Mouse (Mus musculus): ENCODE data around the gene Dph3. TPM values are rescaled to one million over a fixed set of nuclear protein-coding genes. Genes with fewer than 3 reads are reported as not detected.

The Dph3 gene
- total RNA-seq, 4 experiments from 2014 or later = 41.0 to 45.8 (median 45.1) TPM

GRCm38 (mm10) chr14:32086226-32086625, 697 bp upstream of the Dph3 start:
- no peak for DNase-seq (ENCODE audit: low spot score in 2 of 2)

- no peak for DNase-seq (ENCODE audit: low spot score in 2 of 2)
Observed at GRCm38 (mm10) chr14:32084761-32085485, 606 bp downstream of the Dph3 start, which contains the start of gene Oxnad1. TSS of gene Oxnad1 (plus strand) at chr14:32085374.

GRCm38 (mm10) chr14:32083466-32083865, 2.1 kb downstream of the Dph3 start:
- DNase-seq (ENCODE audit: low spot score in 2 of 2) = no peak

- no peak for DNase-seq (ENCODE audit: low spot score in 2 of 2)
Observed at GRCm38 (mm10) chr14:32082891-32083290, 2.6 kb downstream of the Dph3 start.

- peak in 1 of 2 experiments; percentile 15 for DNase-seq (ENCODE audit: low spot score in 2 of 2)
Observed at GRCm38 (mm10) chr14:32081026-32081425, 4.5 kb downstream of the Dph3 start.

- peak in 1 of 2 experiments; percentile 64 for DNase-seq (ENCODE audit: low spot score in 2 of 2)
Observed at GRCm38 (mm10) chr14:32076896-32077575, 8.5 kb downstream of the Dph3 start.

GRCm38 (mm10) chr14:32073901-32074300, 11.6 kb downstream of the Dph3 start:
- DNase-seq (ENCODE audit: low spot score in 2 of 2) = no peak

GRCm38 (mm10) chr14:32073211-32073685, 12.3 kb downstream of the Dph3 start:
- peak; percentile 30 to 71 for DNase-seq (ENCODE audit: low spot score in 2 of 2)

- DNase-seq (ENCODE audit: low spot score in 2 of 2) = no peak
Observed at GRCm38 (mm10) chr14:32072807-32073206, 12.7 kb downstream of the Dph3 start.

GRCm38 (mm10) chr14:32061398-32061797, 24.1 kb downstream of the Dph3 start:
- DNase-seq (ENCODE audit: low spot score in 2 of 2) = no peak

GRCm38 (mm10) chr14:32057664-32058063, 27.9 kb downstream of the Dph3 start:
- DNase-seq (ENCODE audit: low spot score in 2 of 2) = no peak

- DNase-seq (ENCODE audit: low spot score in 2 of 2) = no peak
Observed at GRCm38 (mm10) chr14:32056675-32057074, 28.9 kb downstream of the Dph3 start.

GRCm38 (mm10) chr14:32055781-32056180, 29.7 kb downstream of the Dph3 start:
- no peak for DNase-seq (ENCODE audit: low spot score in 2 of 2)

GRCm38 (mm10) chr14:32054788-32055187, 30.7 kb downstream of the Dph3 start:
- no peak for DNase-seq (ENCODE audit: low spot score in 2 of 2)

- DNase-seq (ENCODE audit: low spot score in 2 of 2) = no peak
Observed at GRCm38 (mm10) chr14:32053895-32054294, 31.6 kb downstream of the Dph3 start.

GRCm38 (mm10) chr14:32050171-32050570, 35.4 kb downstream of the Dph3 start:
- no peak for DNase-seq (ENCODE audit: low spot score in 2 of 2)

- no peak for DNase-seq (ENCODE audit: low spot score in 2 of 2)
Observed at GRCm38 (mm10) chr14:32046357-32046756, 39.2 kb downstream of the Dph3 start.

GRCm38 (mm10) chr14:32042108-32042507, 43.4 kb downstream of the Dph3 start:
- DNase-seq (ENCODE audit: low spot score in 2 of 2) = no peak

GRCm38 (mm10) chr14:32037661-32038252, 47.8 kb downstream of the Dph3 start:
- DNase-seq (ENCODE audit: low spot score in 2 of 2) = no peak

- no peak for DNase-seq (ENCODE audit: low spot score in 2 of 2)
Observed at GRCm38 (mm10) chr14:32036482-32036881, 49.0 kb downstream of the Dph3 start.

- DNase-seq (ENCODE audit: low spot score in 2 of 2) = peak; percentile 35 to 42
Observed at GRCm38 (mm10) chr14:32032522-32032921, 53.0 kb downstream of the Dph3 start.

Measured in left cerebral cortex, adult 8-10 months (tissue).